Mouse (Mus musculus) limb, embryonic 15.5 days (tissue): ENCODE measurements around the gene Olfr228. TPM values are rescaled to one million over a fixed set of nuclear protein-coding genes. Genes with fewer than 3 reads are reported as not detected.
"Not testable (repeated sequence)": the region's sequence is repeated elsewhere in the genome, so short reads cannot be mapped to it uniquely, and the experiment has no call there.

Source experiments
- ATAC-seq: fragments of 200-750 bp; cut with Nextera tagmentation; 2 replicates; pipeline ENCODE4 v1.8.0; 2017; ENCODE audit warnings: low read depth, moderate TSS enrichment; ENCODE audit not compliant: insufficient number of reproducible peaks, low FRiP score, low TSS enrichment
- H3K27ac ChIP-seq: fragments of 300-500 bp; sonication (generic); 2 replicates; pipeline ENCODE4 v1.5.1; 2015; ENCODE audit warnings: moderate library complexity, mild to moderate bottlenecking, inconsistent platforms
- H3K27me3 ChIP-seq: fragments of 300-500 bp; sonication (generic); 2 replicates; pipeline ENCODE4 v1.6.1; 2015; ENCODE audit warnings: inconsistent platforms
- H3K36me3 ChIP-seq: fragments of 300-500 bp; sonication (generic); 2 replicates; pipeline ENCODE4 v1.6.1; 2015; ENCODE audit warnings: inconsistent platforms
- H3K4me1 ChIP-seq: fragments of 300-500 bp; sonication (generic); 2 replicates; pipeline ENCODE4 v1.6.1; 2015; ENCODE audit warnings: inconsistent platforms
- H3K4me2 ChIP-seq: fragments of 300-500 bp; sonication (generic); 2 replicates; pipeline ENCODE4 v1.6.1; 2015; ENCODE audit warnings: mild to moderate bottlenecking, inconsistent platforms
- H3K4me3 ChIP-seq: fragments of 300-500 bp; sonication (generic); 2 replicates; pipeline ENCODE4 v1.5.1; 2015; ENCODE audit warnings: mild to moderate bottlenecking, inconsistent platforms
- H3K9ac ChIP-seq: fragments of 300-500 bp; sonication (generic); 2 replicates; pipeline ENCODE4 v1.6.1; 2015; ENCODE audit warnings: inconsistent platforms
- H3K9me3 ChIP-seq: fragments of 300-500 bp; sonication (generic); 2 replicates; pipeline ENCODE4 v1.6.1; 2016; ENCODE audit warnings: inconsistent platforms
- WGBS: fragments of 180-500 bp; shearing (Covaris S2); methylation state at CpG from one replicate; pipeline ENCODE4 v1.1.7; 2015; 5-methylcytosine and 5-hydroxymethylcytosine counted together
- polyA plus RNA-seq: library from polyadenylated mRNA; unstranded; fragments of >200 nt; fragmentation: Nextera tagmentation; extraction: Ambion mirVana; gene quantifications from 2 replicates; pipeline ENCODE4 v1.2.1, GENCODE M21; 2015

The Olfr228 gene
- polyA plus RNA-seq: not detected in 2 replicates

DNA sequence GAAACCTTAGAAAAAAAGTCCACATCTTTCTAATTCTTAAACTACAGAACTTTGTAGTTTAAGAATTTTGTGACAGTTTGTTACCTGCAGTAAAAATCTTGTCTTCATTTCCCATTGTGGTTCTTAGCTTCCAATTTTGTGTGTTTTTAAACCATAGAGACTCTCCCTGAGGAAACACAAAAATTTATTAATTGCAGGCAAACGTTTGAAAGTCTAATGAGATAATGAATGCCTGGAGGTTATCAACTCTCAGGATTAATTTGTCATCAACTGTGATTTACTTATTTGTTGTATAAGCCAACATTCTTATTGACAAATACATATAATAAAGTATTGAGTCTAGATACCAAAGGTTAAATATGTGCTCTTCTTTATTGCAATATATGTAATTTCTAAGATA is at the start of gene Olfr228:
Gene Olfr228, minus strand, starts transcription at position 101 of the 400 bp plus-strand sequence.
- Histone ChIP-seq H3K4me2 (no peak within 1 kb of the TSS), H3K9me3 (no peaks in the 10 kb centered on the region), H3K36me3 (no peaks in the 10 kb centered on the region), H3K9ac (no peak within 1 kb of the TSS), H3K27ac (no peak within 1 kb of the TSS), H3K27me3 (no peaks in the 10 kb centered on the region), H3K4me3 (no peak within 1 kb of the TSS), H3K4me1 (no peaks in the 10 kb centered on the region)
- 22% methylated on average over 1 of the region's 1 CpGs for WGBS
- no peak for ATAC-seq

DNA sequence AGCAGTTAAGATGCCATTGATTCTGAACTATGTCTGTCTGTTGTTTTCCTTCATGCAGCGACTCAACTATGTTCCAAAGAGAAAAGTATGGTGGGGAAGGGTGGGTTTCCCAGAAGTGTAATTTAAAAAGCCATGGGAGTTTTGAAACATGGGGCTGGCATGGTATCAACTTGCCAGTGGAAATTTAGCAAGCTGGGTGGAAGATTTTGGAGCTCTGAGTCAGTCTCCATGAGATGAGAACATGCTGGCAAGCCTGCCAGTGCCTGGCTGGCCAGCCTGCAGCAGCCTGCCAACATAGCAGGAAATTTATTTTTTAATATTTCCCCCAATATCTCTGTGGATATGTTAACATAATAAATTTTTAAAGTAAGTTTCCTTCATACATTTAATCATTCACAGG is 43.8 kb upstream of the Olfr228 start:
- H3K27ac ChIP-seq: no peak overlapping the region
- ATAC-seq: no peak
- H3K4me2 ChIP-seq: no peak overlapping the region
- H3K4me3 ChIP-seq: no peak overlapping the region
- no peaks in the 10 kb centered on the region for H3K9me3 ChIP-seq
- H3K4me1 ChIP-seq: no peaks in the 10 kb centered on the region
- no peaks in the 10 kb centered on the region for H3K27me3 ChIP-seq
- H3K9ac ChIP-seq: no peak overlapping the region
- 55% methylated on average over 1 of the region's 1 CpGs for WGBS
- no peaks in the 10 kb centered on the region for H3K36me3 ChIP-seq

DNA sequence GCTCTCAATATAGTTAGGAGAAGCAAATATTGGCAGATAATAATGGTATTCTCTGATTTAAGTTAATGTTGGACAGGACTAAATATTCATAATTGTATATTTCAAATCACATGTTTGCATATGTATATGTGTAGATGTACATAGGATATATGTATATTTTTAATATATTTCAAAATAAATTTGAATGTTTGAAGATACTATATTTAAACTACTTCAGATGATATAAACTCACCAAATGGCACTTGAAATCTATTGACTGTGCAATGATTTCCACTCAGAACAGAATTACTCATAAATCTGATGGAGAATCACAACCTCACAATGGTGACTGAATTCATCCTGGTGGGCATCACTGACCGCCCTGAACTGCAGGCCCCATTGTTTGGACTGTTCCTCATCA is 21.0 kb upstream of the Olfr228 start, which contains the start of gene Olfr1076:
Gene Olfr1076, plus strand, starts transcription at position 301 of the 400 bp plus-strand sequence.
- no peak for ATAC-seq

DNA sequence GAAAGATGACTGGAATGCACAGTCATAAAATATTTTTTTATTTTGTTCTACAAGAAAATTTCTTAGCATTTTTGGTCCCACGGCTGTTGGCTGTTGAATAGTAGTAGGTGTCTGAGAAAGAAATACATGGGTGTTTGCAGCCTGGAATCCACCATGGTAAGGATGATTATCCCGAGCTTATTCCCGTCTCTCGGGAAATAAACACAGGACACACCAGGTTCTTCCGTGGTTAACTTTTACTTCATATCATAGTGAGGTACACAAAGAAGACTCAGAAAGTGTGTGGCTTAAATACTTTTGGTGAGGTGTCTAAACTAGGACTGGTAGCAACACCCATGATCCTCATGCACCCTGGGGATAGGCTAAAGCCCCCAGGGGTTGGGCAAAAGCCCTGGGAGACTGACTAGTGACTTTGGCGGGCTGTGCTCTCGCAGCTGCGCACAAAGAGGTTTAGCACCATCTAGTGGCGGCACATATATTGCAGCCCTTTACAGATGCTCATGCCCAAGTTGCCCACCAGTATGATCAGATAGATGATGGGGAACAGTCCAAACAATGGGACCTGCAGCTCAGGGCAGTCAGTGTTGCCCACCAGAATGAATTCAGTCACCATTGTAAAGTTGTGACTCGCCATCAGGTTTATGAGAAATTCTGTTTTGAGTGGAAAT is 22.6 kb downstream of the Olfr228 start:
- ATAC-seq: no peak
- Histone ChIP-seq H3K9me3 (no peaks in the 10 kb centered on the region), H3K9ac (no peak overlapping the region), H3K27me3 (no peaks in the 10 kb centered on the region), H3K4me3 (no peak overlapping the region), H3K36me3 (no peaks in the 10 kb centered on the region), H3K4me1 (no peaks in the 10 kb centered on the region), H3K27ac (no peak overlapping the region), H3K4me2 (no peak overlapping the region)
- 32% methylated on average over 10 of the region's 10 CpGs for WGBS

More for the DNA sequence above, 21.0 kb upstream of the Olfr228 start, which contains the start of gene Olfr1076:
- 85% methylated on average over 1 of the region's 1 CpGs for WGBS
- Histone ChIP-seq H3K4me1 (no peaks in the 10 kb centered on the region), H3K36me3 (no peaks in the 10 kb centered on the region), H3K4me3 (no peak within 1 kb of the TSS), H3K9ac (no peak within 1 kb of the TSS), H3K4me2 (no peak within 1 kb of the TSS), H3K9me3 (no peaks in the 10 kb centered on the region), H3K27ac (no peak within 1 kb of the TSS), H3K27me3 (no peaks in the 10 kb centered on the region)

DNA sequence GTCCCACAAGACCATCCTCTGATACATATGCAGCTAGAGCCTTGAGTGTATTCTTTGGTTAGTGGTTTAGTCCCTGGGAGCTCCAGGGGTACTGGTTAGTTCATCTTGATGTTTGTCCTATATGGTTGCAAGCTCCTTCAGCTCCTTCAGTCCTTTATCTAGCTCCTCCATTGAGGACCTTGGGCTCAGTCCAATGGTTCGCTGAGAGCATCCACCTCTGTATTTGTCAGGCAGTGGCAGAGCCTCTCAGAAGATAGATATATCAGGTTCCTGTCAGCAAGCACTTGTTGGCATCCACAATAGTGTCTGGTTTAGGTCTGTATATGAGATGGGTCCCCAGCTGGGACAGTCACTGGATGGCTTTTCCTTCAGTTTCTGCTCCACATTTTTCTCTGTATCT is 26.8 kb downstream of the Olfr228 start:
- 85% methylated on average over 1 of the region's 1 CpGs for WGBS
- no peaks in the 10 kb centered on the region for H3K9me3 ChIP-seq

DNA sequence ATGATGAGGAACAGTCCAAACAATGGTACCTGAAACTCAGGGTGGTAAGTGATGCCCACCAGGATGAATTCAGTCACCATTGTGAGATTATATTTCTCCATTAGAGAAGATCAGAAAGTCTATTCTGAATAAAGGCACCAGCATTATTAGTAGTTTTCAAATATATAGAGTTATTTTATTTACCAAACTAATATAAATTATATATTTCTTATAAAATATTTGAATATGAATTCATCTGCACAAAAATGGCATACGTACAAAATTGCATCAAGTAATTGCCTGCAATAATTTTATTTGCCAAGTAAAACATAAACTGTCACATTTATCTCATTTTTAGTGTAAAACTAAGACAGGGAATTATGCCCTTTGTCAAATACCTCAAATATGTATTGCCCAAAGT is 31.0 kb downstream of the Olfr228 start, which contains the start of gene Olfr1066:
Gene Olfr1066, minus strand, starts transcription at position 101 of the 400 bp plus-strand sequence.
- H3K4me2 ChIP-seq: no peak within 1 kb of the TSS
- ATAC-seq: no peak
- H3K4me1 ChIP-seq: no peaks in the 10 kb centered on the region
- no peak within 1 kb of the TSS for H3K9ac ChIP-seq
- no peak within 1 kb of the TSS for H3K27ac ChIP-seq
- 78% methylated on average over 1 of the region's 1 CpGs for WGBS
- H3K27me3 ChIP-seq: no peaks in the 10 kb centered on the region
- no peak within 1 kb of the TSS for H3K4me3 ChIP-seq
- H3K36me3 ChIP-seq: no peaks in the 10 kb centered on the region
- no peaks in the 10 kb centered on the region for H3K9me3 ChIP-seq

More for the DNA sequence above, 26.8 kb downstream of the Olfr228 start:
- H3K9ac ChIP-seq: no peak overlapping the region
- no peaks in the 10 kb centered on the region for H3K4me1 ChIP-seq
- no peak overlapping the region for H3K27ac ChIP-seq
- H3K4me2 ChIP-seq: no peak overlapping the region
- H3K4me3 ChIP-seq: no peak overlapping the region
- no peaks in the 10 kb centered on the region for H3K36me3 ChIP-seq
- H3K27me3 ChIP-seq: no peaks in the 10 kb centered on the region
- ATAC-seq: no peak

DNA sequence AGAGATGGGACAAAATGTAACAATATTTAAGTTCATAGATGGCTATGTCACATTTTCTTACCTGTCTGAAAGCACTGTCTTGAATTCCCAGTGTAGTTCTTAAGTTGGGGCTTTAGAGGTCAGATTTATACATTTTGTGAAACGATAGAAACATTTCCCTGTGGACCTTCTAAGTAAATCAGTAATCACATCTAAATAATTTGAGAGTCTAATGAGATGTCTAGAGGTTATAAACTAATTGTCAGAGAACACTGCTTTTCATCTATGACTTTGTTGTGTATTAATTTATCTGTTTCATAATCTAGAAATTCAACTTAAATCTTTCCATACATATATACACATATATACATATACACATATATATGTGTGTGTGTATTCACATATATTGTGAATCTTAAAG is 36.7 kb downstream of the Olfr228 start, which contains the start of gene Olfr1065:
Gene Olfr1065, minus strand, starts transcription at position 101 of the 400 bp plus-strand sequence.
- not testable (repeated sequence) for H3K4me2 ChIP-seq, H3K9ac ChIP-seq, ATAC-seq, H3K9me3 ChIP-seq, H3K4me3 ChIP-seq, H3K4me1 ChIP-seq, H3K27me3 ChIP-seq, H3K36me3 ChIP-seq, H3K27ac ChIP-seq
- WGBS: 82% methylated on average over 1 of the region's 1 CpGs

DNA sequence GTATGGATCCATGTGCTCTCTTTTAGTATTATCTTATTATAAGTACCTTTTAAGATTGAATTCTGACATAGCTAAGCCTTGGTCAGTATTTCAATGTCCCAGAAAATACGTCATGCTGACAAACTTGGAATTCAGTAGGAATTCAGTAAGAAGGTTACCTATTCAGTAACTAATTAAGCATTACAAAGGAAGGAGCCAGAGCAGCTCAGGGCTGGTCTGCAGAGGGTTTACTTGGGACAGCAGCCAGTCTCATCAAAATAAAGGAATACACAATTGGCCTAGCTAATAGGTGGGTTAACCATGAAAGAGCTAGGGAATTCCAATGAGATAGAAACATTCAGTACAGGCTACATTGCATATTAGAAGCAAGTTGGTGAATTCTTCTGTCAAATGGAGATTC is 45.1 kb downstream of the Olfr228 start:
- H3K4me1 ChIP-seq, H3K4me3 ChIP-seq, H3K9me3 ChIP-seq, ATAC-seq, H3K27ac ChIP-seq, H3K27me3 ChIP-seq, H3K36me3 ChIP-seq, H3K4me2 ChIP-seq, H3K9ac ChIP-seq: not testable (repeated sequence)
- 70% methylated on average over 1 of the region's 1 CpGs for WGBS

Other genes starting within 250 kb of the Olfr228 start
- gene Olfr1048, start 247.1 kb downstream of the Olfr228 start, polyA plus RNA-seq: not detected in 2 replicates
- not detected in 2 replicates for gene Olfr1049, start 229.1 kb downstream of the Olfr228 start, polyA plus RNA-seq
- not detected in 2 replicates for gene Olfr1051, start 208.3 kb downstream of the Olfr228 start, polyA plus RNA-seq
- not detected in 2 replicates for gene Olfr1052, start 194.9 kb downstream of the Olfr228 start, polyA plus RNA-seq
- gene Olfr1053, start 172.1 kb downstream of the Olfr228 start, polyA plus RNA-seq: not detected in 2 replicates
- gene Olfr1054, start 152.0 kb downstream of the Olfr228 start, polyA plus RNA-seq: not detected in 2 replicates
- gene Olfr1055, start 137.1 kb downstream of the Olfr228 start, polyA plus RNA-seq: not detected in 2 replicates
- not detected in 2 replicates for gene Olfr1056, start 124.9 kb downstream of the Olfr228 start, polyA plus RNA-seq
- not detected in 2 replicates for gene Olfr1057, start 109.0 kb downstream of the Olfr228 start, polyA plus RNA-seq
- gene Olfr1058, start 98.8 kb downstream of the Olfr228 start, polyA plus RNA-seq: not detected in 2 replicates
- not detected in 2 replicates for gene Olfr1061, start 73.3 kb downstream of the Olfr228 start, polyA plus RNA-seq
- gene Olfr1062, start 60.6 kb downstream of the Olfr228 start, polyA plus RNA-seq: not detected in 2 replicates
- gene Olfr1065, start 36.8 kb downstream of the Olfr228 start, polyA plus RNA-seq: not detected in 2 replicates
- not detected in 2 replicates for gene Olfr1066, start 31.1 kb downstream of the Olfr228 start, polyA plus RNA-seq
- not detected in 2 replicates for gene Olfr1076, start 21.1 kb upstream of the Olfr228 start, polyA plus RNA-seq
- gene Olfr1079, start 55.1 kb upstream of the Olfr228 start, polyA plus RNA-seq: not detected in 2 replicates
- gene Olfr1080, start 70.8 kb upstream of the Olfr228 start, polyA plus RNA-seq: not detected in 2 replicates
- not detected in 2 replicates for gene Olfr1082, start 111.6 kb upstream of the Olfr228 start, polyA plus RNA-seq
- not detected in 2 replicates for gene Olfr1084, start 152.3 kb upstream of the Olfr228 start, polyA plus RNA-seq
- gene Olfr1085, start 174.6 kb upstream of the Olfr228 start, polyA plus RNA-seq: not detected in 2 replicates
- gene Olfr1086, start 192.7 kb upstream of the Olfr228 start, polyA plus RNA-seq: not detected in 2 replicates
- not detected in 2 replicates for gene Olfr1087, start 211.0 kb upstream of the Olfr228 start, polyA plus RNA-seq
- gene Olfr1089, start 246.3 kb upstream of the Olfr228 start, polyA plus RNA-seq: not detected in 2 replicates